Mouse (Mus musculus) bone marrow, adult 2 months (tissue): ENCODE measurements at regions not wholly inside any gene's neighbourhood (a gene's known extent, or its start where the extent isn't known, plus 50 kb on each side); places are given as distances from the start of the nearest gene placed in this dataset.

Experiments
- CTCF ChIP-seq: fragments of 200-500 bp; IDR thresholded peaks from 2 replicates; pipeline ENCODE4 v1.5.1; 2011; ENCODE audit warnings: low read length, control low read depth; ENCODE audit not compliant: control insufficient read depth, insufficient read depth
- POLR2A ChIP-seq: fragments of 200-500 bp; IDR thresholded peaks from 2 replicates; pipeline ENCODE4 v1.6.1; 2011; ENCODE audit warnings: low read depth, mild to moderate bottlenecking, control low read depth, low read length, borderline replicate concordance; ENCODE audit not compliant: control insufficient read depth

GRCm38 (mm10) chr12:92944352-92944751 lies 1095.4 kb upstream of the Sel1l start:
- no peak for TF ChIP-seq POLR2A
- no peak for TF ChIP-seq CTCF
